Mouse (Mus musculus) layer of hippocampus, postnatal 14 days (tissue): ENCODE results near the gene Arsb. TPM values are rescaled to one million over a fixed set of nuclear protein-coding genes. Genes with fewer than 3 reads are reported as not detected.

Experiments
- DNase-seq, 2 experiments: peaks; one replicate each; pipeline ENCODE4 v3.0.0; 2021 to 2022; ENCODE audit warnings: low spot score in 2 of 2, mixed read lengths in 1 of 2
- total RNA-seq, 2 experiments: library from RNA; stranded (reverse); gene quantifications; 2 replicates each; pipeline ENCODE4 v1.2.3; 2021

The Arsb gene
- total RNA-seq, 2 experiments from 2014 or later = 106 to 114 TPM

- peak; percentile 46 to 51 for DNase-seq
Measured at GRCm38 (mm10) chr13:93839137-93839630, 67.8 kb downstream of the Arsb start.

- DNase-seq = no peak
Measured at GRCm38 (mm10) chr13:93839721-93840120, 68.3 kb downstream of the Arsb start.

GRCm38 (mm10) chr13:93840146-93840545 lies 68.7 kb downstream of the Arsb start:
- DNase-seq = no peak

GRCm38 (mm10) chr13:93846831-93847518 lies 75.5 kb downstream of the Arsb start:
- no peak for DNase-seq

- DNase-seq = no peak
Measured at GRCm38 (mm10) chr13:93847614-93848013, 76.2 kb downstream of the Arsb start.

GRCm38 (mm10) chr13:93848615-93849014 lies 77.2 kb downstream of the Arsb start:
- no peak for DNase-seq

- no peak for DNase-seq
Measured at GRCm38 (mm10) chr13:93849751-93850355, 78.4 kb downstream of the Arsb start.

GRCm38 (mm10) chr13:93850674-93851073 lies 79.2 kb downstream of the Arsb start:
- DNase-seq = no peak

- DNase-seq = no peak
Measured at GRCm38 (mm10) chr13:93852419-93853138, 81.1 kb downstream of the Arsb start.

GRCm38 (mm10) chr13:93853767-93854166 lies 82.3 kb downstream of the Arsb start:
- DNase-seq = no peak

GRCm38 (mm10) chr13:93854325-93854724 lies 82.9 kb downstream of the Arsb start:
- no peak for DNase-seq

- DNase-seq = peak in 1 of 2 experiments; percentile 20
Measured at GRCm38 (mm10) chr13:93854966-93855562, 83.6 kb downstream of the Arsb start.

- no peak for DNase-seq
Measured at GRCm38 (mm10) chr13:93855701-93856183, 84.3 kb downstream of the Arsb start.

GRCm38 (mm10) chr13:93861211-93861610 lies 89.8 kb downstream of the Arsb start:
- DNase-seq = no peak

GRCm38 (mm10) chr13:93864066-93864740 lies 92.8 kb downstream of the Arsb start:
- DNase-seq = no peak

GRCm38 (mm10) chr13:93866638-93867037 lies 95.2 kb downstream of the Arsb start:
- DNase-seq = no peak

GRCm38 (mm10) chr13:93871681-93872080 lies 100.3 kb downstream of the Arsb start:
- DNase-seq = no peak

- DNase-seq = no peak
Measured at GRCm38 (mm10) chr13:93872591-93872990, 101.2 kb downstream of the Arsb start.

- no peak for DNase-seq
Measured at GRCm38 (mm10) chr13:93877924-93878323, 106.5 kb downstream of the Arsb start.

GRCm38 (mm10) chr13:93879426-93879825 lies 108.0 kb downstream of the Arsb start:
- no peak for DNase-seq

GRCm38 (mm10) chr13:93882132-93882531 lies 110.7 kb downstream of the Arsb start:
- no peak for DNase-seq
